Mouse (Mus musculus) limb, embryonic 15.5 days (tissue): ENCODE data around the gene Sbno2. TPM values are rescaled to one million over a fixed set of nuclear protein-coding genes. Genes with fewer than 3 reads are reported as not detected.

Source experiments
- ATAC-seq: fragments of 200-750 bp; cut with Nextera tagmentation; 2 replicates; pipeline ENCODE4 v1.8.0; 2017; ENCODE audit warnings: low read depth, moderate TSS enrichment; ENCODE audit not compliant: insufficient number of reproducible peaks, low FRiP score, low TSS enrichment
- H3K27ac ChIP-seq: fragments of 300-500 bp; sonication (generic); 2 replicates; pipeline ENCODE4 v1.5.1; 2015; ENCODE audit warnings: moderate library complexity, mild to moderate bottlenecking, inconsistent platforms
- H3K27me3 ChIP-seq: fragments of 300-500 bp; sonication (generic); 2 replicates; pipeline ENCODE4 v1.6.1; 2015; ENCODE audit warnings: inconsistent platforms
- H3K36me3 ChIP-seq: fragments of 300-500 bp; sonication (generic); 2 replicates; pipeline ENCODE4 v1.6.1; 2015; ENCODE audit warnings: inconsistent platforms
- H3K4me1 ChIP-seq: fragments of 300-500 bp; sonication (generic); 2 replicates; pipeline ENCODE4 v1.6.1; 2015; ENCODE audit warnings: inconsistent platforms
- H3K4me2 ChIP-seq: fragments of 300-500 bp; sonication (generic); 2 replicates; pipeline ENCODE4 v1.6.1; 2015; ENCODE audit warnings: mild to moderate bottlenecking, inconsistent platforms
- H3K4me3 ChIP-seq: fragments of 300-500 bp; sonication (generic); 2 replicates; pipeline ENCODE4 v1.5.1; 2015; ENCODE audit warnings: mild to moderate bottlenecking, inconsistent platforms
- H3K9ac ChIP-seq: fragments of 300-500 bp; sonication (generic); 2 replicates; pipeline ENCODE4 v1.6.1; 2015; ENCODE audit warnings: inconsistent platforms
- H3K9me3 ChIP-seq: fragments of 300-500 bp; sonication (generic); 2 replicates; pipeline ENCODE4 v1.6.1; 2016; ENCODE audit warnings: inconsistent platforms
- WGBS: fragments of 180-500 bp; shearing (Covaris S2); methylation state at CpG from one replicate; pipeline ENCODE4 v1.1.7; 2015; 5-methylcytosine and 5-hydroxymethylcytosine counted together
- polyA plus RNA-seq: library from polyadenylated mRNA; unstranded; fragments of >200 nt; fragmentation: Nextera tagmentation; extraction: Ambion mirVana; gene quantifications from 2 replicates; pipeline ENCODE4 v1.2.1, GENCODE M21; 2015

Sbno2 gene
- polyA plus RNA-seq, 1 experiment from 2014 or later, result 19.8 TPM

DNA sequence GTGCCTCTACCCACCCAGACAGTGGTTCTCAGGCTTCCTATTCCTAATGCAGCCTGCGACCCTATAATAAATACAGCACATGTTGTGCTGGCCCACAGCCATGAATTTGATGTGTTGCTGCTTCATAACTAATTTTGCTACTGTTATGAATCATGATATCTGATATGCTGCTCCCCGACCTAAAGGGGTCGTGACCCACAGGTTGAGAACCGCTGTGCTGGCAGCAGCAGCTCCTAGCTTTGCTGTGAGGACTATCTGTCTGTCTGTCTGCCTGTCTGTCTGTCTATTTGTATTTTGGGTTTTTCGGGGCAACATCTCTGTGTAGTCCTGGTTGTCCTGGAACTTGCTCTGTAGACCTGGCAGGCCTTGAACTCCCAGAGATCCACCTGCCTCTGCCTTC lies 81.6 kb downstream of the Sbno2 start:
- Histone ChIP-seq H3K9me3 (no peaks in the 10 kb centered on the region), H3K9ac (no peak overlapping the region), H3K36me3 (no peaks in the 10 kb centered on the region), H3K27ac (0 out of 2 replicates have a peak overlapping the region, but pooled peaks have one; percentile 1), H3K4me3 (no peak overlapping the region), H3K4me2 (no peak overlapping the region), H3K4me1 (peaks cover 27% of the 10 kb centered on the region), H3K27me3 (no peaks in the 10 kb centered on the region; the same call in 1 of the 2 replicates)
- ATAC-seq, result no peak
- WGBS, result 83% methylated on average over 5 of the region's 5 CpGs

DNA sequence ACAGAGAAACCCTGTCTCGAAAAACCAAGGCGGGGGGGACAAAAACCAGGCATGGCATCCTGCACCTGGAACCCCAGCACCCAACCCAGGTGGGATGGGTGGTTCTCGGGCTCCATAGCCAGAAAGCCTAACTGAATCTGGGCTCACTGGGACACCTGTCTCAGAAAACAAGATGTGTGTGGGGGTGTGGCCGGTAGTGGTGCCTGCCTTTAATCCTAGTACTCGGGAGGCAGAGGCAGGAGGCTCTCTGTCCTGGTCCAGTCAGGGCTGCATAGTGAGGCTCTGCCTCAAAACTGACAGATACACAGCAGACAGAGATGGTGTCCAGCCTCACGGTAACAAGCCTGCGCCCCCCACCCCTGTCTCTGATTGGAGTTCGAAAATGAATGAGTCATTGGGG lies 82.6 kb downstream of the Sbno2 start:
- Histone ChIP-seq H3K36me3 (no peaks in the 10 kb centered on the region), H3K9ac (no peak overlapping the region), H3K4me1 (peaks cover 29% of the 10 kb centered on the region), H3K9me3 (no peaks in the 10 kb centered on the region), H3K27me3 (no peaks in the 10 kb centered on the region; the same call in 1 of the 2 replicates), H3K27ac (no peak overlapping the region), H3K4me3 (no peak overlapping the region), H3K4me2 (no peak overlapping the region)
- no peak for ATAC-seq
- 93% methylated on average over 8 of the region's 8 CpGs for WGBS

DNA sequence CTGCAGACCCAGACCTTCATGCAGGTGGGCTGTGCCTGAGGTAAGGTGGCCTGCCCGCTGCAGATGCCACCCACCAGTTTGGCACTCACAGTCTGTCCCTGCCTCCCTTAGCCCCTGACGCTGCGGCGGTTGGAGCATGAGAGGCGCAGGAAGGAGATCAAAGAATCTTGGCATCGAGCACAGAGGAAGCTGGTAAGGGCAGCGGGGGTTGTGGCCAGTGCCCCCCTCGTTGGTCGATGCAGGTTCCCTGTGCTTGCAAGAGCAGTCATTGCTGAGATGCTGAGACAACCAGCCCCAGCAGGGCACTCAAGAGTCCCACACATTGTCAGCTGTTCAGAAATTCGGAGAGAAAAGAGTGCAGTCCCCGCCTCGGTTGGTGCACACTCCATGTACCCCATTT lies 83.2 kb downstream of the Sbno2 start:
- Histone ChIP-seq H3K4me2 (no peak overlapping the region), H3K9ac (no peak overlapping the region), H3K4me3 (no peak overlapping the region), H3K36me3 (no peaks in the 10 kb centered on the region), H3K27ac (no peak overlapping the region), H3K9me3 (no peaks in the 10 kb centered on the region), H3K27me3 (no peaks in the 10 kb centered on the region; the same call in 1 of the 2 replicates), H3K4me1 (peaks cover 29% of the 10 kb centered on the region)
- whole genome bisulfite sequencing, result 90% methylated on average over 12 of the region's 12 CpGs
- ATAC-seq, result no peak

DNA sequence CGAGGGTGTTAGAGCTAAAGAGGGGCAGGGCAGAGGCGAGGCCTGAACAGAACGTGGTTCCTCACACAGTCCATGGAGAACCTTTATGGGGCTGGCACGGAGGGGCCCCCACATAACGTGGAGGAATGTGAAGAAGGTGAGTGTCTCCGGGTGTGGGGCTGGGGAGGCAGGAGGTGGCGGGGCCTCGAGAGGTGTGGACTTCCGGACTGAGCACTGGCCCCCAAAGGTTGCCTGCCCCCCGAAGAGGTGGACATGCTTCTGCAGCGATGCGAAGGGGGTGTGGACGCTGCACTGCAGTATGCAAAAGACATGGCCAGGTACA lies 84.1 kb downstream of the Sbno2 start:
- H3K9me3 ChIP-seq, result no peaks in the 10 kb centered on the region
- peaks cover 7% of the 10 kb centered on the region for H3K27me3 ChIP-seq
- peaks cover 29% of the 10 kb centered on the region for H3K4me1 ChIP-seq
- H3K4me3 ChIP-seq, result no peak overlapping the region
- no peak overlapping the region for H3K9ac ChIP-seq
- H3K4me2 ChIP-seq, result no peak overlapping the region
- no peak for ATAC-seq
- 87% methylated on average over 13 of the region's 13 CpGs for WGBS
- H3K36me3 ChIP-seq, result no peaks in the 10 kb centered on the region
- no peak overlapping the region for H3K27ac ChIP-seq

DNA sequence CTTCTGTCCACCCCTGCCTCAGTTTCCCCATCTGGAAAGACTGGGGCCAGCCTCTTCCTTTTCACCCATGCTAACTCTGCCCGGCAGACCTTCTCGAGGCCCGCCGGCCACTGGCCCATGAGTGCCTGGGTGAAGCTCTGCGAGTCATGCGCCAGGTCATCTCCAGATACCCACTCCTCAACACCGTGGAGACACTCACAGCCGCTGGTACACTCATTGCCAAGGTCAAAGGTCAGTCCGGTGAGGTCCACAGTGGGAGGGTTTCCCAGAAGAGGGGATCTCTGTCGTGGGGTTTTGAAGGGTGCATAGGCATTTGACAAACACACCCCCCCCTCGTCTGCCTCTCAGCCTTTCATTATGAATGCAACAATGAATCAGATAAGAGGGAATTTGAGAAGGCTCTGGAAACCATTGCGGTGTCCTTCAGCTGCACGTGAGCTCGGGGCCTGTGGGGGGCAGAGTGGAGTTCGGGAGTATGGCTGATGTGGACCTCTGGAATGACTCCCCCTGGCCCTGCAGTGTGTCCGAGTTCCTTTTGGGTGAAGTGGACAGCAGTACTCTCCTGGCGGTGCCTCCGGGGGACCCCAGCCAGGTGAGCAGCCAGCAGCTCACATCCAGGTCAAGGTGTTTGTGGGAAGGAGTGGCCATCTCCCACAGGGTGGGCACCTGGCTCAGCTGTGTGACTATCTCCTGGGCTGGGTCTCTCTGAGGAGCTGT lies 84.6 kb downstream of the Sbno2 start:
- H3K9ac ChIP-seq, result no peak overlapping the region
- no peak overlapping the region for H3K4me3 ChIP-seq
- H3K9me3 ChIP-seq, result no peaks in the 10 kb centered on the region

DNA sequence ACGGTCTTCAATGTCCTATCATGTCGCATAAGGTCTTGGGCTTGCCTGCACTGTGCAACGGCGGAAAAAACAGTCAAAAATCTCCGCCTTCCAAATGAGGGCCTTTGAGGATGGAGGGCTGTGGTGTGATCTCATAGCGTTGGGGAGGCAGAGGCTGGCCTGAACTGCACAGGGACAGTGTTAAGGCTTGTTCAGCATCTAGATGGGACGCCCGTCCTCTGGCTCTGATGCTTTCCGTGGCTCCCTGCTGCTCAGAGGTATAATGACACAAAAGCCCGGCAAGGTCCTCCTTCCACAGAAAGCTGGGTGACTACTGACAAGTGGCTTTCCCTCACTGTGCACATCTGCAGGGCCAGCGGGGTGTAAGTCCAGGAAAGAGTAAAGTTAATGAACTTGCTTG lies 85.2 kb downstream of the Sbno2 start:
- 0 out of 2 replicates have a peak overlapping the region, but pooled peaks have one; percentile 18 for H3K9ac ChIP-seq
- peak overlapping the region; percentile 21; the same call in 1 of the 2 replicates for H3K4me3 ChIP-seq
- peaks cover 17% of the 10 kb centered on the region for H3K27me3 ChIP-seq
- no peak for ATAC-seq
- WGBS, result 28% methylated on average over 11 of the region's 11 CpGs
- peaks cover 29% of the 10 kb centered on the region for H3K4me1 ChIP-seq
- no peak overlapping the region for H3K27ac ChIP-seq
- H3K4me2 ChIP-seq, result peak overlapping the region; percentile 37
- no peaks in the 10 kb centered on the region for H3K36me3 ChIP-seq
- no peaks in the 10 kb centered on the region for H3K9me3 ChIP-seq

More for the DNA sequence above, 84.6 kb downstream of the Sbno2 start:
- 85% methylated on average over 18 of the region's 18 CpGs for WGBS
- no peak overlapping the region for H3K27ac ChIP-seq
- peaks cover 29% of the 10 kb centered on the region for H3K4me1 ChIP-seq
- ATAC-seq, result no peak
- no peaks in the 10 kb centered on the region for H3K36me3 ChIP-seq
- H3K27me3 ChIP-seq, result peaks cover 12% of the 10 kb centered on the region
- H3K4me2 ChIP-seq, result no peak overlapping the region

DNA sequence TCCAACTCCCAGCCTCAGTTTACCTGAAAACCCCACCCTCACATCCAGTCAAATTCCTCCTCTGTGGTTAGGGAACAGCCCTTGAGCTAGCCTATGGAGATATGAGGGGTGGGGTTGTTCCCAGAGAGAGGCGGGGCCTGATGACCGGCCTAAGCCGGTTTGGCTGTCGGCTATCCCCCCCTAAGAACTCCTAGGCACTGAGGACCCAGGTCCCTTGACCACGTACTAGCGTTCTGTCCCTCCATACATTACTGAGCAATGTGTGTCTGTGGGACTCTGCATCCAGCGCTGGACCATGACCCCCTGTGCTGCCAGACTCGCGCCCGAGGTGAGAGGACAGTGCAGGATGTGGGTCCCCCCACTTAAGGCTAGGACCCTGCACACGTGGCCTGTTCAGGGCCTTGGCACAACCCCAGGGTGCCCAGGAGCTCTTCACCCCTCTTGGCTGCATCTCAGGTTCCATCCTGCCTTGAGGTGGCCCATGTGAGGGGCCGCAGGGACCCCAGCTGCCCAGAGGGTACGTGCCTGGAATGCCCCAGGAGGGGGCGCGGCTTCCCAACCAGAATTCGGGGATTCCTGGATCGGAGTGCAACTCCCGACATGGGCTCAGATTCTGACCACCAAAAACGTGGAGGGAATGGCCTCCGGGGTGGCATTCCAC lies 85.8 kb downstream of the Sbno2 start:
- Histone ChIP-seq H3K36me3 (no peaks in the 10 kb centered on the region), H3K9me3 (no peaks in the 10 kb centered on the region), H3K4me1 (peaks cover 30% of the 10 kb centered on the region), H3K27ac (no peak overlapping the region; the same call in 1 of the 2 replicates), H3K4me3 (peak overlapping the region; percentile 21), H3K27me3 (peaks cover 23% of the 10 kb centered on the region), H3K9ac (0 out of 2 replicates have a peak overlapping the region, but pooled peaks have one; percentile 18), H3K4me2 (peak overlapping the region; percentile 37)
- 0 out of 2 replicates have a peak, but pooled peaks have one; percentile 15 for ATAC-seq
- 9% methylated on average over 20 of the region's 20 CpGs for WGBS

DNA sequence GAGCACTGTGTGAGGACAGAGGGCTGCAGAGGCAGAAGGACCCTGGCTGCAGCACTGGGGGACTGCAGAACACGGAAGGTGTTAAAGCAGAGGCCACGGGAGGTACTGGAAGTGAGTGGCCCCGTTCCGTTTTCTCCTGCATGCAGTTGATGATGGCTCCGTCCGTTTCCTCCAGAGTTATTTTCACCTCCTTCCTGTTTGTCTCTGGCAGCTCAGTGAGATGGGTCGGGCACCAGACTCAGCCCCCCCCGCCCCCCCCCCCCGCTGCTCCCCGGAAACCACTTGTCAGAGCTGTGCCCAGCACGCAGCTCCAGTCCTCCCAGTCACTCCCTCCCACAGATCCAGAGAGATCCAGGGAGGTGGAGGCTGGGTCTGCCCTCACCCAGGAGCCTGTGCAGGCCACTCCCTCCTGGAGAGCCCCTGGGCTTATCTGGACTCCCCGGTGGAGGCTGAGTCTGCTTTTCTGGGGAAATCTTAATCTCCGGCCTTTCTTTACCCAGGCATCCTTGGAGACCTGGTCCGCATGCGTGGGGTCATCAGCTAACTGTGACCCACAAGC lies 86.6 kb downstream of the Sbno2 start:
- no peak overlapping the region for H3K9ac ChIP-seq
- peaks cover 31% of the 10 kb centered on the region for H3K27me3 ChIP-seq

DNA sequence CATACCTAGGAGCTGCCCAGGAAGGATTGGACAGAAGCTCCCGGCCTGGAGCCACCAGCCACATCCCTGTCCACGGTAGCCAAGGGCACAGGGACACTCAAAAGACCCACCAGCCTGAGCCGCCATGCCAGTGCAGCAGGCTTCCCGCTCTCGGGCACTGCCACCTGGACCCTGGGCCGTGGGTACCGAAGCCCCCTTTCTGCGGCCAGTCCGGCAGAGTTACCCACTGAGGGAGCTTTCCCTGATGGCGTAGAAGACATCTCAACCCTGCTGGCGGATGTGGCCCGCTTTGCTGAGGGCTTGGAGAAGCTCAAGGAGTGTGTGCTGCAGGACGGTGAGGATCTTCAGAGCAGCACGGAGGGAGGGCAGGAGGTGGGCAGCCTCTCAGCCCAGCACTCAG lies 87.6 kb downstream of the Sbno2 start:
- Histone ChIP-seq H3K9me3 (no peaks in the 10 kb centered on the region), H3K4me1 (peaks cover 34% of the 10 kb centered on the region)
- no peak for ATAC-seq

More for the DNA sequence above, 86.6 kb downstream of the Sbno2 start:
- H3K4me3 ChIP-seq, result no peak overlapping the region
- no peak for ATAC-seq
- peaks cover 30% of the 10 kb centered on the region for H3K4me1 ChIP-seq
- no peak overlapping the region for H3K27ac ChIP-seq
- H3K36me3 ChIP-seq, result no peaks in the 10 kb centered on the region
- H3K4me2 ChIP-seq, result no peak overlapping the region
- 7% methylated on average over 15 of the region's 15 CpGs for WGBS
- H3K9me3 ChIP-seq, result no peaks in the 10 kb centered on the region

DNA sequence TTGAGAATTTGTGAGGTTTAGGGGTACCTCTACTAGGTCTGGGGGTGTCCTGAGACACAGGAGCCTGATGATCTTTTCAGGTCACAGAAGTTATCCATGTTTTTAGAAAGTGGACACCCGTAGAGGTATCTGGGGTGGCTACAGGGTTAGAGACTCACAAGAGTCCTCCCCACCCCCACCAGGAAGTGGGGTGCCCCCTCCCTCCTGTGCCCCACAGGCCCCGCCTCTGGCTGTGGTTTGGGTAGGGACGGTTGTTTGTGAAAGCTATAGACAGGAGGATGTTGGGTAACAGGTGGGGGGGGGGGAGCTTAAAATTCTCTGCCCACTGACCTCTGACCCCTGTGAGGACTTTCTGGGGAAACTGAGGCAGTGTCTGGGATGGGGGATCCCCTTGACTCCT lies 88.0 kb downstream of the Sbno2 start:
- Histone ChIP-seq H3K4me1 (peaks cover 34% of the 10 kb centered on the region), H3K4me3 (no peak overlapping the region), H3K9ac (no peak overlapping the region), H3K4me2 (no peak overlapping the region), H3K9me3 (no peaks in the 10 kb centered on the region), H3K27ac (no peak overlapping the region), H3K27me3 (peaks cover 46% of the 10 kb centered on the region), H3K36me3 (no peaks in the 10 kb centered on the region)
- no peak for ATAC-seq
- WGBS, result 71% methylated on average over 3 of the region's 3 CpGs

More for the DNA sequence above, 87.6 kb downstream of the Sbno2 start:
- Histone ChIP-seq H3K36me3 (no peaks in the 10 kb centered on the region), H3K9ac (no peak overlapping the region), H3K27me3 (peaks cover 42% of the 10 kb centered on the region), H3K4me2 (no peak overlapping the region), H3K4me3 (no peak overlapping the region), H3K27ac (no peak overlapping the region)
- 82% methylated on average over 14 of the region's 14 CpGs for WGBS

DNA sequence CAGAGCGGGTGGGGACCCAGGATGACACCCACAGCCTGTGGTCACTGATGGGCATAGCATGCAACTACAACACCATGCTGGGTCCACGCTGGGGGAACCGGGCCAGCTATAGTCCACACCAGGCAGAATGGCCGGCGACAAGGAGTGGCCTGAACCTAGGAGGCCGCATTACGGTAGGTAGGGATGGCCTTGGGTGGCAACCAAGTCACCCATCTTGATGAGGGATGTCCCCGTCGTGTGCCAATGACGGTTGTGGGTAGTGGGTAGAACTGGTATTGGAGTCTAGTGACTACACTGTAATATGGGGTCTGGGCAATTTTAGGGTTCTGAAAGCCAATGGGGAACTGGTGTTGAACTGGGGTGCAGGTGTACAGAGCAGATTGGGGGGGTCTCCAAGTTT lies 88.4 kb downstream of the Sbno2 start:
- Histone ChIP-seq H3K4me1 (peaks cover 34% of the 10 kb centered on the region), H3K27ac (no peak overlapping the region), H3K9ac (no peak overlapping the region), H3K4me2 (no peak overlapping the region), H3K4me3 (peak overlapping the region; percentile 10; the same call in 1 of the 2 replicates), H3K36me3 (no peaks in the 10 kb centered on the region), H3K9me3 (no peaks in the 10 kb centered on the region), H3K27me3 (peaks cover 50% of the 10 kb centered on the region)
- 81% methylated on average over 10 of the region's 10 CpGs for WGBS
- no peak for ATAC-seq

DNA sequence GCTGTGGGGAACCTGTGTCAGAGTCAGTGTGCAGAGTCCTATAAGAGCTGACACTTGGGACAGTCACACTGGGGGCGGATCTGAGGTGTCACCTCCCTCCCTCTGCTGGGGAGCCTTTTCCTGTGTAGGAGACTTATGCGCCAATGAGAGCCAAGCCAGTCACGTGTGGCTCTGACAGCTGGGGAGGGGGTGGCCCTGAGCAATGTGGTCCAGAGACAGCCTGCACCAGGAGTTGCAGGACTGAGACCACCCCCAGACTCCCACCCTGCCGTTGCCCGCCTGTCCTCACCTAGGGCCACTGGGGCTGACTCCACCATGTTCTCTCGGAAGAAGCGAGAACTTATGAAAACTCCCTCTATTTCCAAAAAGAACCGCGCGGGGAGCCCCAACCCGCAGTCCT lies 88.9 kb downstream of the Sbno2 start, which contains the start of gene Arhgap45:
Arhgap45 (plus strand) TSS at position 143 of the 400 bp plus-strand sequence.
- no peak within 1 kb of the TSS for H3K4me2 ChIP-seq
- 60% methylated on average over 11 of the region's 11 CpGs for WGBS
- peaks cover 34% of the 10 kb centered on the region for H3K4me1 ChIP-seq
- H3K4me3 ChIP-seq, result peak within 1 kb of the TSS; percentile 10; the same call in 1 of the 2 replicates
- H3K9me3 ChIP-seq, result no peaks in the 10 kb centered on the region
- H3K27ac ChIP-seq, result no peak within 1 kb of the TSS
- ATAC-seq, result no peak
- H3K36me3 ChIP-seq, result no peaks in the 10 kb centered on the region
- peaks cover 54% of the 10 kb centered on the region for H3K27me3 ChIP-seq
- no peak within 1 kb of the TSS for H3K9ac ChIP-seq
